Mouse (Mus musculus): ENCODE results near the gene Avil.

DNA sequence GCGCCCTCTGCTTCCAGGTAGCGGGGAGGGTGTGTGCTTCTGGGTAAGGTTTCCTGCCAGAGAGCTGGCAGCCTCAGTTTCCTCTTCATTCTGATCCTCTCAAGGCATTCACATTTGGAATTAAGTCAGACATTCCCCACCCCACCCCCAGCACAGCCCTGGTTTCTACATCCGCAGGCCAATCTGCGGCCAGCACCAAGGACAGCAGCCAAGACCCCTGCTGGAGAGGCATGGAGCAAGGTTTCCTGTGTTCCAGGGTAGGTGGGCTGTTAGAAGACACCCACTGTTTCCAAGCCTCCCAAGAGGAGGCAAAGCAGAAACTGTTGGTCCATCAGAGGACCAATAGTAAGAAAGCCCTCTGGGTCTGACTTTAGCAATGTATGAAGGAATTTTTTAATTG, 54.1 kb downstream of the Avil start:
- no peak for TF ChIP-seq NRF1 (IDR thresholded peaks at IDR 0.05; ENCODE audit: low read depth, low read length)
- no peak for TF ChIP-seq POLR2A (IDR thresholded peaks at IDR 0.05; ENCODE audit: low read depth, low read length)
- TF ChIP-seq POLR2AphosphoS2 (IDR thresholded peaks at IDR 0.05; ENCODE audit: low read depth, low read length), result no peak
- no peak for TF ChIP-seq RCOR1 (conservative IDR thresholded peaks at IDR 0.05; ENCODE audit: low read depth, low read length)
- TF ChIP-seq CTCF (conservative IDR thresholded peaks at IDR 0.05 in 1 of 2, IDR thresholded peaks at IDR 0.05 in 1 of 2; ENCODE audit: low read depth in 2 of 2, low read length in 2 of 2), result no peak
